In the genomic region with DNA sequence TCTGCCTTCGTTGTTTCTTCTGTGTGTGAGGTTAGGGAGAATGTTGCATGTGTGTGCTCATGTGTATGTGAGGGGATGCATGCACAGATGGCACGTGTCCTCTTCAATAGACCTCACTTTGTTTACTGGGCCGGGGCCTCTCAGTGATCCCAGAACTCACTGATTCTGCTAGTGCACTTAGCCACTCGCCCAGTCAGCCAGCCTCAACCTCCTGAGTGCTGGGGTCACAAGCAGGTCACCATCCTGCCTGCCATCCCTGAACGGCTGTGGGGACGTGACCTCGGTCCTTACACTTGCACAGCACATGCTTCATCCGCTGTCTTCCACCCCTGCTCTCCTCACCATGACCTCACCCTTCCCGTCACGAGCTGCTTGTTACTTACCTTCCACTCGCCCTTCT, we compare ENCODE assay signal across 13 mouse cellular contexts. TPM values are rescaled to one million over a fixed set of nuclear protein-coding genes. Genes with fewer than 3 reads are reported as not detected.
A peak's percentile ranks its signal among the peaks of the same experiment; 100 is the strongest.
DNase-seq lines count a peak whose midpoint lies in the region; ATAC-seq and TF ChIP-seq lines count a peak whose summit lies in the region.
"Had no signal": no experiment of that assay in that cellular context is flagged by ENCODE, and none has a peak within 500 bp of the region (broad histone marks: within the 10 kb centered on the region; RNA-seq: fewer than 3 reads in every experiment).

No protein-coding gene starts in this region.

- ATAC-seq in neural tube, embryonic 12.5 days (ENCODE audit: low FRiP score, low read depth): no peak
- ATAC-seq: lung, postnatal 0 days had no signal

- H3K9ac ChIP-seq in neural tube, embryonic 12.5 days: no peak overlapping the region; the same call in 1 of the 2 replicates

- peaks cover 5% of the 10 kb centered on the region; the same call in 1 of the 2 replicates for H3K36me3 ChIP-seq in embryonic facial prominence, embryonic 10.5 days (replicated peaks)
- H3K36me3 ChIP-seq in neural tube, embryonic 12.5 days: peaks cover 13% of the 10 kb centered on the region; the same call in 1 of the 2 replicates

- 50% methylated on average over 11 of the region's 11 CpGs for WGBS in embryonic facial prominence, embryonic 10.5 days
- WGBS in neural tube, embryonic 12.5 days: 34% methylated on average over 11 of the region's 11 CpGs

- H3K4me3 ChIP-seq in left cerebral cortex, adult 2 months: no peak overlapping the region
- 0 out of 2 replicates have a peak overlapping the region, but pooled peaks have one; percentile 18 for H3K4me3 ChIP-seq in embryonic facial prominence, embryonic 10.5 days
- H3K4me3 ChIP-seq in neural tube, embryonic 12.5 days: no peak overlapping the region

- peak; percentile 85 to 86 for DNase-seq in cerebellum, postnatal 10 days
- no peak for DNase-seq in cerebellum, adult 11 months
- DNase-seq in left cerebral cortex, adult 2 months (ENCODE audit: extremely low spot score in 1 of 2, low spot score in 2 of 2): no peak
- DNase-seq in left cerebral cortex, adult 18-20 months (ENCODE audit: low spot score in 2 of 2): no peak
- DNase-seq in embryonic facial prominence, embryonic 10.5 days (ENCODE audit: low spot score): peak; percentile 22
- no peak for DNase-seq in yolk sac, embryonic 10.5 days (ENCODE audit: low spot score)
- DNase-seq in spleen, adult 18-20 months: no peak
- DNase-seq: kidney, postnatal 10 days; thymus, postnatal 4 days had no signal

- intact Hi-C loops in left cerebral cortex, adult 2 months (cut with DNase I): no loop called here

- peak overlapping the region; percentile 53 for H3K27ac ChIP-seq in left cerebral cortex, adult 2 months
- peak overlapping the region; percentile 57 for H3K27ac ChIP-seq in embryonic facial prominence, embryonic 10.5 days (replicated peaks)
- peak overlapping the region; percentile 8; the same call in 1 of the 2 replicates for H3K27ac ChIP-seq in neural tube, embryonic 12.5 days

- TF ChIP-seq CTCF in left cerebral cortex, adult 2 months (IDR thresholded peaks at IDR 0.05): no peak

- peaks cover 25% of the 10 kb centered on the region for H3K4me1 ChIP-seq in embryonic facial prominence, embryonic 10.5 days
- peaks cover 22% of the 10 kb centered on the region for H3K4me1 ChIP-seq in neural tube, embryonic 12.5 days

- no peaks in the 10 kb centered on the region for H3K27me3 ChIP-seq in embryonic facial prominence, embryonic 10.5 days (replicated peaks; ENCODE audit: low read depth, poor library complexity, severe bottlenecking)
- H3K27me3 ChIP-seq in neural tube, embryonic 12.5 days (replicated peaks): no peaks in the 10 kb centered on the region

- H3K4me2 ChIP-seq in neural tube, embryonic 12.5 days (replicated peaks): no peak overlapping the region

- no peaks in the 10 kb centered on the region for H3K9me3 ChIP-seq in embryonic facial prominence, embryonic 10.5 days
- H3K9me3 ChIP-seq in neural tube, embryonic 12.5 days: no peaks in the 10 kb centered on the region

RNA-seq across cellular contexts. Expression of gene Stxbp1, which starts 23.9 kb away (rescaled TPM):
- total RNA-seq in left cerebral cortex, adult 2 months (2021): 100 to 1,000 TPM; 947 to 984 TPM
- 1,000 to 10,000 TPM in 1 of 2 experiments, 100 to 1,000 TPM in 1; 951 to 1,006 TPM for total RNA-seq in left cerebral cortex, adult 18-20 months (2021)
- polyA plus RNA-seq in embryonic facial prominence, embryonic 10.5 days (2016; fragmentation: Nextera tagmentation; extraction: Ambion mirVana): 24.4 and 25.1 TPM in 2 replicates
- polyA plus RNA-seq in neural tube, embryonic 12.5 days (2016; fragmentation: Nextera tagmentation; extraction: Ambion mirVana): 121 and 130 TPM in 2 replicates

RNA-seq across cellular contexts. Expression of gene Cfap157, which starts 38.9 kb away (rescaled TPM):
- under 1 TPM; 0.20 to 0.61 TPM for total RNA-seq in left cerebral cortex, adult 2 months (2021)
- under 1 TPM; 0.28 to 0.33 TPM for total RNA-seq in left cerebral cortex, adult 18-20 months (2021)
- polyA plus RNA-seq in embryonic facial prominence, embryonic 10.5 days (2016; fragmentation: Nextera tagmentation; extraction: Ambion mirVana): 0.54 and 0.60 TPM in 2 replicates
- 0.82 and 1.6 TPM in 2 replicates for polyA plus RNA-seq in neural tube, embryonic 12.5 days (2016; fragmentation: Nextera tagmentation; extraction: Ambion mirVana)
- total RNA-seq: common myeloid progenitor, adult 5-6 weeks; neutrophil, adult 5-6 weeks had no signal

RNA-seq across cellular contexts. Expression of gene Ptrh1, which starts 47.6 kb away (rescaled TPM):
- 1 to 10 TPM; 7.9 to 9.3 TPM for total RNA-seq in left cerebral cortex, adult 2 months (2021)
- total RNA-seq in left cerebral cortex, adult 18-20 months (2021): 10 to 100 TPM in 1 of 2 experiments, 1 to 10 TPM in 1; 8.1 to 10.2 TPM
- polyA plus RNA-seq in embryonic facial prominence, embryonic 10.5 days (2016; fragmentation: Nextera tagmentation; extraction: Ambion mirVana): 5.3 and 6.4 TPM in 2 replicates
- 4.3 and 5.5 TPM in 2 replicates for polyA plus RNA-seq in neural tube, embryonic 12.5 days (2016; fragmentation: Nextera tagmentation; extraction: Ambion mirVana)
- total RNA-seq: neutrophil, adult 5-6 weeks had no signal

RNA-seq across cellular contexts. Expression of gene Ttc16, which starts 47.7 kb away (rescaled TPM):
- total RNA-seq in left cerebral cortex, adult 2 months (2021): under 1 TPM; 0.40 to 0.52 TPM
- total RNA-seq in left cerebral cortex, adult 18-20 months (2021): 1 to 10 TPM in 1 of 2 experiments, under 1 TPM in 1; 0.88 to 1.0 TPM
- polyA plus RNA-seq in embryonic facial prominence, embryonic 10.5 days (2016; fragmentation: Nextera tagmentation; extraction: Ambion mirVana): 0.31 and 0.34 TPM in 2 replicates
- polyA plus RNA-seq in neural tube, embryonic 12.5 days (2016; fragmentation: Nextera tagmentation; extraction: Ambion mirVana): 0.32 and 1.2 TPM in 2 replicates
- total RNA-seq: common myeloid progenitor, adult 5-6 weeks had no signal

RNA-seq across cellular contexts. Expression of gene Fam129b, which starts 52.8 kb away (rescaled TPM):
- 10 to 100 TPM; 24.4 to 31.4 TPM for total RNA-seq in left cerebral cortex, adult 2 months (2021)
- total RNA-seq in left cerebral cortex, adult 18-20 months (2021): 10 to 100 TPM; 29.6 to 35.3 TPM
- 43.9 and 46.4 TPM in 2 replicates for polyA plus RNA-seq in embryonic facial prominence, embryonic 10.5 days (2016; fragmentation: Nextera tagmentation; extraction: Ambion mirVana)
- 39.6 and 40.3 TPM in 2 replicates for polyA plus RNA-seq in neural tube, embryonic 12.5 days (2016; fragmentation: Nextera tagmentation; extraction: Ambion mirVana)

Comparison
In these comparisons a context has a peak if more than half of its experiments do, and no peak if none do; other contexts are left out.
1. DNase-seq: peak in cerebellum, postnatal 10 days (2 of 2) and embryonic facial prominence, embryonic 10.5 days (single experiment); none in cerebellum, adult 11 months (single experiment), left cerebral cortex, adult 2 months (0 of 2), left cerebral cortex, adult 18-20 months (0 of 2), yolk sac, embryonic 10.5 days (single experiment) and spleen, adult 18-20 months (0 of 2).
2. Peak in every context shown above with its lines, with median percentiles within 50 percentile points of each other: H3K27ac ChIP-seq.